Mouse (Mus musculus) ZHBTc4 (cell line): ENCODE measurements at regions not wholly inside any gene's neighbourhood (a gene's known extent, or its start where the extent isn't known, plus 50 kb on each side); places are given as distances from the start of the nearest gene placed in this dataset.
"Not testable (repeated sequence)": the region's sequence is repeated elsewhere in the genome, so short reads cannot be mapped to it uniquely, and the experiment has no call there.

Experiments used
- DNase-seq: peaks from one replicate; pipeline ENCODE4 v3.0.0-alpha.2; 2011; ENCODE audit warnings: low read depth, low spot score

DNA sequence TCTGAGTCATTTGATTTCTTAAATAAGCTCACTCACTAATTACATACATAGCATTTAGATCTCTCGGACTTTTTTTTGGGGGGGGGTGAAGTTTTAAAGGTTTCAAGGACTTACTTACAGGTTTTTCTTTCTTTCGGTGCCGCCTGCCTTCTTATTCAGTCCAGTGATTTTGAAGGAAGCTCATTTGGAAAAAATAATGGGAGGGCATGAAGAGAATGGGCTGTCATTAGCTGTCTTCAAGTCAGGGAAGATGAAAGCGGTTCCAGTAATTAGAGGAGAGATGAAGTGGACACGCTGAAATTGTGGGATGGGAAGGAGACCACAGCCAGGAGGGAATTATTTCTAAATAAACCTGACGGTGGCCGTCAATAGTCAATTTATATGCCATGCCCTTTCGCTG is 108.6 kb upstream of the Klf3 start:
- DNase-seq = no peak

GRCm38 (mm10) chr5:64696099-64696498 is 107.1 kb upstream of the Klf3 start:
- no peak for DNase-seq

DNA sequence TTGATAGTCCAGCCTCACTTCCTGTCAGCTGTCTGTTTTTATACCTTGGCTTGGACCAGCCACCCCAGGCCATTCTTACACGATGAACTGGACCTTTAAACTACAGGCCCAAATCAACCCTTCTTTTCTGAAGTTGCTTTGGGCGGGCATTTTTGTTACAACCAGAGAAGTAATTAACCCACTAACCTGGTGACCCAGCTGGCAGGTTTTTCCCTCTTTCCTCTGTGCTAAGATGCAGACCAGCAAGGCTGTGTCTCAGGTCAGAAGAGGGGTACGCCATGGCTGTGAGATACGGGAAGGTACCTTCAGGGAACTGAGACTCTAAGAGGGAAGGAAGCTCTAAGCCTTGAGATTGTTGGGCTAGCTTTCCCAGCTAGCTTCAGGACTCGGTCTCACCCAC is 105.7 kb upstream of the Klf3 start:
- DNase-seq = no peak

GRCm38 (mm10) chr5:64698458-64699116 is 104.6 kb upstream of the Klf3 start:
- no peak for DNase-seq

- no peak for DNase-seq
Observed at GRCm38 (mm10) chr5:64700030-64700429, 103.2 kb upstream of the Klf3 start.

DNA sequence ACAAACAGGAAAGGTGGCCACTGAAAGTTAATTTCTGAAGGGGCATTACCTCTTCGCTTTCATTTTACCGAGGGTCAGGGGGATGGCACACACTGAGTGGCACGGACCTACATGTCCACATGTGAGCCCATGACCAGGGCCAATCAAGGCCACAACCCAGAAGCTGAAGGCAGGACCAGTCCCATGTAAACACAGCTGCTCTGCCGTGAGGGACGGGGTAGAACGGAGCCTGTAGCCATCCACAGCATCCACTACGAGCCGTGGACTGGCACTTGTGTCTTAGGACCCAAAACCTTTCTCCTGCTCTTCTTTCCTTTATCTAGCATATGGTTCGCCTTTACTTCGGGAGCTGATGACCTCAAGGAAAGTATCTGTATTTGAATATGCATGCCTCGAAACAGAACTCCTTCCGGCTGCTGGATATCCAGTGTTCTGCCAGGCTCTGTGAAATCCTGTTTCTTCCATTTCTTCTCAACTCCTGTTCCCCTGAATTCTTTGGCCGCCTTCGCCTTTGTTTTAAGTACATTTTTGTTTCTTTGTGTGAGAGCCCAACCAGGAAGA is 101.9 kb upstream of the Klf3 start:
- no peak for DNase-seq

DNA sequence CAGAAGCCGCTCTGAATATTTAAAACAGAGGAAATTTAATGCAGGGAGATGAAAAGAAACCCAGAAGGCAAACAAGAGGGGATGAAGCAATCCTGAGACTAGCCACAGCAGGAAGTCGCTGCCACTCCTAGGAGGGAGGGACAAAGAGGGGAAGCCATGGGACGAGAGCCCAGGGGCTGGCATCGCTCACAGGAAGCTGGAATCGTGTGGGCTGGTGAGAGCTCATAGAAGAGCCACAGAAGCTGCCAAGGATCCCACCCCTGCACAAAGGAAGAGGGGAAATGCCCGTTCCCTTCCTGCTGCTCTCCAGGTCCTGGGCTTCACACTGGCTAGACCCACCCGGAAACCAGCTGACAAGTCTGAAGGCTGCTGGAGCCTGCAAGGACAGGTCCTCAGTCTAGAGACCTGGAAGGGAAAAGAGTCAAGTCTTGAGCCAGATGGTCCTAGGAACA is 101.4 kb upstream of the Klf3 start:
- DNase-seq = peak; percentile 86

- DNase-seq = not testable (repeated sequence)
Observed at GRCm38 (mm10) chr5:64702404-64702803, 100.8 kb upstream of the Klf3 start.

DNA sequence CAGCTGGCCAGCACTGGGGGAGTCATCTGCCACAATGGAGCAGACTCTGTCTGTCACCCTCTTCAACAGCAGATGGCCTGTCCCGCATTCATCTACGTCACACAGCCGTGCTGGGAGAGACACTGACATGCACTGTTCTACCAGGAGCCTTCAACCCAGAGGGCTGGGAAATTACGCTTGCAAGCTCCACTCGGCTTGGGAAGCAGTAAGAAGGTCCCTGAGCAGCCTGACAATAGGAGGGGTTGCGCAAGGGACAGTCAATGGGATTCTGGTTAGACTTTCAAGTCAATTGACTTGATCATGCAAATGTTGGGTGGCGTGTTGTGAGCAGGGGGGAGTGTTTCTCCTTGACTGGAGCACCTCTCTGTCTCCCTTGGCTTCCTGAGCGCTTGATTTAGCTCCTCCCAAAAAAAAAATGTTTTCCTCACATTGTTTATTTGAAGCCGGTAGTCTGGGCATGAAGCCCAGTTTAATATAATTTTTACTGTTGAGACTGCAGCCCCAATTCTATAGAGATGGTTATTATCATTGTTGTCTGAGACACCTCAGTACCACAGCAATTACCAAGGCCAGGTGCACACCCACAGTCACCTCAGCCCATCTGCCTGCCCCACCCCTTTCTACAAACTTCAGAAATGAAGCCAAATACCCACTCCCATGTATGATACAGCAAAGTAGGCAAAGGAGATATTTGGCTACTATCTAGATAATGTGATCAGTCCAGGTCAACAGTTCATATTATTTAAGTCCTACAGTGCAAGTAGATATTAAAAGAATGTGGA is 99.9 kb upstream of the Klf3 start:
- peak; percentile 92 for DNase-seq

- DNase-seq = peak; percentile 40
Observed at GRCm38 (mm10) chr5:64704144-64704543, 99.0 kb upstream of the Klf3 start.

- peak; percentile 68 for DNase-seq
Observed at GRCm38 (mm10) chr5:64706586-64706985, 96.6 kb upstream of the Klf3 start.

GRCm38 (mm10) chr5:64709146-64709545 is 94.0 kb upstream of the Klf3 start:
- no peak for DNase-seq

DNA sequence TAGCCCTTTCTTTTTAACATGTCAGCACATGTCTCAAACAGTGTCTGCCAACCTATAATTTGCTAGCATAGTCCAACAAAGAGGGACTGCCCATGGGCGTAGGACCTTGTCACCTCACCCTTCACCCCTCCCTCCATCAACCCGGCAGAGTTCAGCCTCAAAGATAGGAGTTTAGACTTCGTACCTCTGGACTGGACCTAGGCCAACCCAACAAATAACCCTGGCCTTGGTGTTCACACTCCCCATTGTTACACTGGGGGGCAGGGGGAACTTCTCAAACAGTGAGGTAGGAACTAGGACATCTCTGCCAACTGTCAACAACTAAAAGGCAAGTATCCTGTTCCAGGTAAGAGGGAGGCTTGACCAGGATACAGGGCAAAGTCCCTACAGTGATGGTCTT is 93.0 kb upstream of the Klf3 start:
- no peak for DNase-seq

DNA sequence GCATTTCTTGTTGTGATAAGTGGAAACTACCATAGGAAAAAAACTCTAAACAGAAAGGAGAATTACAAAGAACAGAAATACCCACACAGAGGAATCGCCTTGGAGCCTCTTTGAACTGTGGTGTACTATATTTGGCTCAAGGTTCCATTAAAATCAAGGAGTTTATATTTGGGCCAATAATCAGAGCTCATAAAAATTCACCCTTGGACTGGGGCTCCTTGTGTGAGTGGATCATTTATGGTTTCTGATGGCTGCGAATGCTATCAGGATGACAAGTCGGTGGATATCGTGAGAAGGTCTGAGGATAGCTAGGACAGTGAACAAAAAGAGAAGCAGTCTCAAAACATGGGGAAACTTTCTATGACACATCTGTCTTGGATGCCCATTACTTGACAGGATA is 92.2 kb upstream of the Klf3 start:
- no peak for DNase-seq

DNA sequence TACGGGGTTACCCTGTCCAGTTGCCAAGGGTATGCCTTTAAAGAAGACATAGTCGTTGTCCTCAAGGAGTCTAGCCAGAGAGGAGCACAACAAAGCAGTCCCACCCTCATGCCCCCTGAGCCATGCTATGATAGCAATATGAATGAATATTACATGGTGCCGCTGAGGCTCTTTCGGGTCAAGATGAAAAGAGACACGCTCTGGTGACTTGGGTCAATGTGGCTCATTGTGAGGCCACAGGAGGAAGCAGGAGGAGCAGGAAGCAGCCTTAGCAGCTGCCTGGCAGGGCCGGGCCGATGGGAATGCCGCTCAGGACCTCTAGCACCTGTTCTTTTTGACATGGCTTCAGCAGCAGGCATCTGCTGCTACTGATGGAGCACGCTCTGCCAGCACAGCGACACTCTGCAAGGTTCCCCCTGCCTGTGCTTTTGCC is 89.0 kb upstream of the Klf3 start:
- peak; percentile 50 for DNase-seq

DNA sequence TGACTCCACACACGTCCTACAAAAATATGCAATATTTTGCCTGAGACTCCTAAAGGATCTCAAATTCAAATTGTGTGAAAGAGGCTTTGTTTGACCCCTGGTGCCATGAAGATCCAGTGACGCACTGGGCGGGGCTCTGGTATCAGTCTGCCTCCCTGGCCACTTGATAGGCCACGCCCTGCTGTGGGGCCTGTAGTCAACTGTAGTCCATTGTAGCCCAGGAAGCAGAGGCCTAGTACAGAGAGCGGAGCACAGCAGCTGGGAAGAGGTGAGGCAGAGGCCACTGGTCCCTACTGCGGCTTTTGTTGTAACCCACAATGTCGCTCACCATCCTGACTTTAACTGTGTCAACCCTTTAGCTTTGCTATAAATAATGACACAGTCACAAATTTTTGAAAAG is 88.5 kb upstream of the Klf3 start:
- peak; percentile 92 for DNase-seq

GRCm38 (mm10) chr5:64716551-64716950 is 86.6 kb upstream of the Klf3 start:
- DNase-seq = peak; percentile 43

DNA sequence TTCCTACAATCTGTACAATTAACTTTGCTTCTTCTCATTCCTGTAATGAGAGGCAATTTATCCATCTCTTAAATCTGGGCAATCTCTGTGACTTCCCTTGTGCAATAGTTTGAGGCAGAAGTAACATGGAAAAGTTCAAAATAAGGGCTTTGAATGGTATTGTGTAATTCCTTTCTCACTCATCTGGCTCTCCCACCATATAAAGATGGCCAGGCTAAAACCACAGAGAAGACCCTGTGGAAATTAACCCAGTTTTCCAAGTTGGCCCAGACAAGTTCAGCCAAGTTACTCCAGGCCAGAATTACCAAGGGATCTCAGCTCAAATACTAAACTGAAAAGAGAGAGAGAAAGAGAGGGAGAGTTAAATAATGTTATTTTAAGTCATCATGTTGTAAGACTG is 81.0 kb upstream of the Klf3 start:
- no peak for DNase-seq

DNA sequence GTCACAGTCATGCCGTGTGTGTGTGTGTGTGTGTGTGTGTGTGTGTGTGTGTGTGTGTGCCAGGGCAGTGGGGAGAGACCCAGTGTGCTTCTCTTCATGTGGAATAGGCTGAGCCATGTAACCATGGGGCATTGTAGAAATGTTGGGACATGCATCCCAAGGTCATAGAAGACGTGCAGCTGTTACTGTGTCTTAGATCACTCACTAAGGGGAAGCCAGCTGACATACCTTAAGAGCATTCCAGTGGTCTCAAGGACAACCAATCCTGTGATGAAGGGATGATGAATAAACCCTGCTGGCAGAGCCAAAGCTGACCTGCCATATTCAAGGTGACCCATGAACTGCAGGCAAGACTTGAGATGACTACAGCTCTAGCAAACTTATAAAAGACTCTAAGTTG is 75.3 kb upstream of the Klf3 start:
- peak; percentile 60 for DNase-seq

- DNase-seq = no peak
Observed at GRCm38 (mm10) chr5:64732356-64732755, 70.8 kb upstream of the Klf3 start.

GRCm38 (mm10) chr5:64736985-64737384 is 66.2 kb upstream of the Klf3 start:
- DNase-seq = no peak

DNA sequence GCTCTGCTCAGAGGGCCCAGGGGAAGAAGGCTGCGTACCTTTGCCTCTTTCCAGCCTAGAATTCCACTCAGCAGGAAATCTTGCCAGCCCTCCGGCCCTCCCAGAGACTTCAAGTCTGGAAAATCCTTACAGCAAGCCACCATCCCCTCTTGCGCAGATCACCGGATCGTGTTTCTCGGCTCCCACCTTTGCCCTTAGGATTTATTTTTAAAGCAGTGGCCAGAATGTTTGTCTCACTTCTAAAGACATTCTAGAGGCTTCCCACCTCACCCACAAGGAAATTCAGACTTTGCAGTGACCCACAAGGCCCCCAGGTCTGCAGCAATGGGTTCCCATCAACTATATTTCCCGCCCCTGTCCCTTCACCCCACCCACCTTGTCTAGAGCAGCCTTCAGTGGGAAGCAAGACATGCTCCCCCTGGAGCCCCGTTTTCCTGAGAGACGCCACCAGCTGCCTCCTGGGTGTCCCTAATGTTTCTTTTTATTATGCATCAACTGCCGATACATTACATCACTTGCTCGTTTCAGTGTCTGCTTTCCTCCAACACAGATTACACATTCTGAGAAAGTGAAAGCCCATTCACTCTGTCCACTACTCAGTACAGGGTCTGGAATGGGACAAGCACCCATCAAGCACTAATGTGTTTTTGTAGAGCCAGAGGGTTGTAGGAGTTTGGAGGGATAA is 65.0 kb upstream of the Klf3 start:
- no peak for DNase-seq
